Mouse (Mus musculus) bone marrow, adult 2 months (tissue): ENCODE measurements at regions not wholly inside any gene's neighbourhood (a gene's known extent, or its start where the extent isn't known, plus 50 kb on each side); places are given as distances from the start of the nearest gene placed in this dataset.

Experiments
- CTCF ChIP-seq: fragments of 200-500 bp; IDR thresholded peaks from 2 replicates; pipeline ENCODE4 v1.5.1; 2011; ENCODE audit warnings: low read length, control low read depth; ENCODE audit not compliant: control insufficient read depth, insufficient read depth
- POLR2A ChIP-seq: fragments of 200-500 bp; IDR thresholded peaks from 2 replicates; pipeline ENCODE4 v1.6.1; 2011; ENCODE audit warnings: low read depth, mild to moderate bottlenecking, control low read depth, low read length, borderline replicate concordance; ENCODE audit not compliant: control insufficient read depth

- TF ChIP-seq CTCF (no peak), POLR2A (no peak)
Observed at GRCm38 (mm10) chr15:64513501-64514097, 303.9 kb upstream of the Gm21798 start.
